Mouse (Mus musculus): Measurements from ENCODE around the gene Trim63.

The Trim63 gene

DNA sequence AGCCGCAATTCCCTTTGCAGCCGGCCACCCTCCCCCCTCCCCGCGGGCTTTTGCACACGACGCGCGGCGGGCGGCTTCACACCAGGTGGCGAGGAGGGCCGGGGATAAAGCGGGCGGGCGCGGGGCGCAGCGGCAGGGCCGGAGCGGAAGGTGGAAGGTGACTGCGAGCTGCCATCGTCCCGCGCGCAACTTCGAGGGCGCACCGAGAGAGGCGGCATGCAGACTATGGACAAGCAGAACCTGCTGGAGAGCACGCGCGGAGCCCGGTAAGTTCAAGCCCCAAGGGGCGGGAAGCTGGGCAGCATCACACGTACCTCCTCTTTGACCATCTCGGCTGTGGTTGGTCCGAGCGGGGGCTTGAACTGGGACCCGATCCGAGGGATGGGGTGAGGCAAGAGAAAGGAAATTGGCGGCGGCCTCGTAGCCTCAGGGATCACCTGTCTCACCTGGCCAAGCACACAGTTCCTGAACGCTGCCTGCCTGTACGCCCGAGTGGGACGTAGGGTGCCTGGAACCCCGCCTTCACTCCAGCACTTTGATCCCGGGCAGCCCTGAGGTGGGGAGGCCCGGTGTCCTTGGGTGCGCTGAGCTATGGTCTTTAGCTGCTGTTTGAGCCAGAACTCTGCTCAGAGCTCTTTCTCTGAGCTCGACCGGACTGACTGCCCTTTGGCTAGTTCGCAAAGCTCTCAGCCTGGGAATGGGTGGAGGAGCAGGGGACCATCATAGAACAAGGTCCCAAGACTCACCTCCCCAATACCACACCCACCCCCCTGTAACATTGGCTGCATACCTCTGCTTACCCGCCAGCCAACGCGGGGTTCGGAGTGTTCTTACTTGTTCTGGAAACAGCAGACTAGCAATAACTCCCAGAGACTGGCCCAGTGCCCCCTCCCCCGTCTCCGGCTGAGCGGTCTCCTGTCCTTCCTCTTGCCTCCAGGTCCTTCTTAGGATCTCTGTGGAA, 28.4 kb downstream of the Trim63 start, which contains the start of gene Slc30a2:
Gene Slc30a2 (plus strand): TSS at position 111 of the 961 bp plus-strand sequence.
- no peak for DNase-seq

DNA sequence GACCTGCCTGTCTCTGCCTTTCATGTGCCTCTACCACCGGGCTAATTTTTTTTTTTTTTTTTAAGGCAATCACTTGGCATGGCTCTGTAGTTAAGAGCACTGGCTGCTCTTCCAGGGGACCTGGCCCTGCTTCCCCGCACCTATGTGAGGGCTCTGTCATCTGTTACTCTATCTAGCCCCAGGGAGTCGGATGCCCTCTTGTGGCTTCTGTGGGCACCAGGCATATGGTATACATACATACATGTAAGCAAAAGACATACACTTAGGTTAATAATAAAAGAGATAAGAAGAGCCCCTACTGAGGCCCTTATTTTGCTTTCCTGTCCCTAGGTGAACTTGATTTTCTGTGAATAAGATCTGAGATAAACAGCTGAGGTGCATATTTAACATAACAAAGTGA, 29.7 kb downstream of the Trim63 start:
- DNase-seq = no peak

DNA sequence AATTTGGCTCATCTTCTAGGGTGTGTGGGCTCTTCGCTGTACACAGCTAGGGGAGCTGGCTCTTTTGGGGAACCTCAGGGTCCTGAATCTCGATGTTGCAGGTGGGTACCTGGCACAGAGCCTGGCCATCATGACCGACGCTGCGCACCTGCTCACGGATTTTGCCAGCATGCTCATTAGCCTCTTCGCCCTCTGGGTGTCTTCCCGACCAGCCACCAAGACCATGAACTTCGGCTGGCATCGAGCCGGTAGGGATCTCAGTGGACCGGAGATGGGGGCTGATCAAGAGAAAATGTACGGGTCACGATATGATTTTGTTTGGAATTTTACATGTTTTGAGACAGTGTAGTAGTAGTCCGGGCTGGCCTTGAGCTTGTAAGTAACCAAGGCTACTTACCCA, 30.9 kb downstream of the Trim63 start:
- DNase-seq = no peak

DNA sequence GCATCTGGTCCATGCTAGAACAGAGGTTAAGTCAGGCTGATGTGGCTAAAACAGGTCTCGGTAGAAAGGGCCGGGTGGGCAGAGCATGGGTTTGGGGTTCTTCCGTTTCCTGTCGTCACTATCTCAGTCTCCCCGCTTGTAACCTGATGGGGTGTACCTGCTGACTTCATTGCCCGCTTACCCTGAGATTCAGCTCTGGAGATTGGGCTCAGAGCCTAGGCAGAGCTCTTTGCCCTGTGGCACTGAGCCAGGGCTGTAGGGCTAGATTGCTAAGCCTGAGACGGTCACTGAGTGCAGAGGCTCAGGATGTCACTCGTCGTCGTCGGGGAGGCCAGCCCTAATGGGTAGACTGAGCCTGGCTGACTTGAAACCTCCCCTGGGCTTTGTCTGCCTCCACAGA, 33.2 kb downstream of the Trim63 start:
- peak; percentile 21 to 52 for DNase-seq

DNA sequence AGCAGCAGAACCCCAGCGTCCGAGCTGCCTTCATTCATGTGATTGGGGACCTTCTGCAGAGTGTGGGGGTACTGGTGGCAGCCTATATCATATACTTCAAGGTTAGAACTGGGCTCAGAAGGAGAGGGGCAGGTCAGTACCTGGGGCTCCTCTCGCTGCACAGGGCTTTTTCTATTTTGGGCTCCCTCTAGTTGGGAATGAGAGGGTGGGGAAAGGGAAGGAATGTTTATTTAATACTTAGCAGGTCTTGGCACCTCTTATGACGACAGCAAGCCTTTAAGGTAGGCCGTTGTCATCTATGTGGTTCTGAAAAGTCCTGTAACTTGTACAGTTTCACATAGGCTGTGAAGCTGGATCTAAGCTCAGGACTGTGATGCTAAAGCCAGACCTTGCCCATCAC, 33.6 kb downstream of the Trim63 start:
- no peak for DNase-seq

DNA sequence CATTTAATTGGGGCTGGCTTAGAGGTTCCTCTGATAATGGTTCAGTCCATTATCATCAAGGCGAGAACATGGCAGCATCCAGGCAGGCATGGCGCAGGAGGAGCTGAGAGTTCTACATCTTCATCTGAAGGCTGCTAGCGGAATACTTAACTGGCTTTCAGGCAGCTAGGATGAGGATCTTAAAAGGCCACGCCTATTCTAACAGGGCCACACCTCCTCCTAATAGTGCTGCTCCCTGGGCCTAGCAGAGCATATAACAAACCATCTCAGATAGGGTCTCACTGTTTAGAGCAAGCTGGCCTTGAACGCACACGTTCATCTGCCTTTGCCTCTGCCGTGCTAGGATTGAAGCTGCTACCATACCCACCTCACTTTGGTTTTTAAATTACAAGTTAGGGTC, 34.9 kb downstream of the Trim63 start:
- DNase-seq = no peak

DNA sequence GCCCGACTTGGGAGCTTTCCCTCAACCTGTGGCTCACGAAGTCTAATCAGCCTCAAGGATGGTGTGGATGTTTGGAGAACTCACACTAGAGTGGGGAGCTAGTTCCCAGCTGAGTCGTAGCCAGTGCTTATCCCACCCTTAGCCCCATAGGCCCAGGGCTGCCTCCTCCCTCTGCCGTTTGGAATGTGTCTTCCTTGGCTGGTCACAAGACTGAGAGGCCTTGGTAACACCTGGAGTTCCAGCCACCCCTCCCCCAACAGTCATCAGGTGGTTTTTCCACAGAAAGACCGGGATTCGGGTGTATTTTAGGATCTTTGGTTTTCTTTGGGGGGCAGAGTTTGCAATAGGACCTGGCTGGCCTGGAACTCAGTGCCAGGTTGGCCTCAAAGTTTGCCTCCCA, 35.7 kb downstream of the Trim63 start:
- DNase-seq = no peak

DNA sequence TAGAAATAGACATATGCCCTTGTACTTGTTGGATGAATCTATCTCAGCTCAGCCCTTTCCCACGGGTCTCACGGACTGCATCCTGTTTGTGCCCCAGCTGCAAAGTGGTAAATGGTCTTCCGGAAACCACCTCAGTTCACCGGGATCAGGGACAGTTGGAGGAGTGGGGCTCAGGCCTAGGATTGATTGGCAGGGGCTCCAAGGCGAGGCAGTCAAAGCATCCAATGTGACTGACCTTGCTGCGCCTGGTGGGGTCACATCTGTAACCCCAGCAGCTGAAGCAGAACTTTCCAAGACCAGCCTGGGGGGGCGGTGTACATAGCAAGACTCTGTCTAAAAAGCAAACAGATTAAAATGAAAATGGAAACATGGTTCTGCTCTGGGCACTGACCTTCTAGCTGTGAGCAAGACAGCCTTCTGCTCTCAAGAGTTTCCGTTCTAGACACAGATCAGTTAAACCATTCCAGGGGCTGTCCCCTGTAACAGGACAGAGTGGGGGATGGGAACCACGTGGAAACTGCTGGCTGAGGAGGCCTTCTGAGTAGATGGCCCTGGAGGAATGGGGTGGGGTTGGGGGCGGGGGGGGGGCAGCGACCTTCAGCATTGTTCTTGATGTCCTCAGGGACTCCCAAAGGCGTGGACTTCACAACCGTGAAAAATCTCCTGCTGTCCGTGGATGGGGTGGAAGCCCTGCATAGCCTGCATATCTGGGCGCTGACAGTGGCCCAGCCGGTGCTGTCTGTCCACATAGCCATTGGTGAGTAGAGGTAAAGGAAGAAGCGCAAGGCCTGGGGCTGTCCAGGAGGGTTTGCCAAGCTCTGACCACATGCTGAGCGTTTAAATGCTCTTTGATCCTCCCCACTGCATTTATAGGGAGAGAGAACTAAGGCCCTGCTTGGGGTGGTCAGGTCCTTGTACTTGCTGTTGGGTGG, 36.7 kb downstream of the Trim63 start:
- no peak for DNase-seq

DNA sequence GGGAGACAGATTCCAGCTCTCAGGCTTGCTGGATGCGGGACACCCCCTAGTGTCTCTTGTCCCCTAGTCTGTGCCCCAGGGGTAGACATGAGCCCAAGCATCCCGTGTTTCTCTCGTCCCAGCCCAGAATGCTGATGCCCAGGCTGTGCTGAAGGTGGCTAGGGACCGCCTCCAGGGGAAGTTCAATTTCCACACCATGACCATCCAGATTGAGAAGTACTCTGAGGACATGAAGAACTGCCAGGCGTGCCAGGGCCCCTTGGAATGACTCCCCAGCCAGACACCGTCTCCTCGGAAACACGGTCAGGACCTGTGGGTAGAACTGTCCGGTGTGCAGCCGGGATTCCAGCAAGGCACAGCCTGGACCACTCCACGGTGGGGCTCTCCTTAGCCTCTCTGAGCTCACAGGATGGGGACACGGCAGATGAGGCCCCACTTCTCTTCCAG, 37.4 kb downstream of the Trim63 start:
- no peak for DNase-seq

DNA sequence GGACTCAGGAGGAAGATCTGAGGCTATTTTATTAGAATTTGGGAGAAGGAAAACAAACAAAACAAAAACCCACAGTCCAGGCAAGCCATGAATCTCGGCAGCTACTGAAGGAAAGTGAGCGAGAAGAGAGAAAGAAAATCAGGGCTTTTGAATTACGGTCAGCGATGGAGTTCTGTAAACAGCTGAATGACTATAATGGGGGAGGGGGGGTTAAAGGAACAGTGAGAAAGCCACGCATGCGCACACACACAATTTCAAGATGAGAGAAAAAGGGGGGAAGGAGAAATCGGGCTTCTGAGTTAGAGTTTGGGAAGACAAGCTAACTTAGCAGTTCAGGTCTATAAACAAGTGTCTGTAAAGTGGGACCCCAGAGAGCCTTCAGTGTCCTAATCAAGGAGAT, 38.0 kb downstream of the Trim63 start:
- DNase-seq = no peak

DNA sequence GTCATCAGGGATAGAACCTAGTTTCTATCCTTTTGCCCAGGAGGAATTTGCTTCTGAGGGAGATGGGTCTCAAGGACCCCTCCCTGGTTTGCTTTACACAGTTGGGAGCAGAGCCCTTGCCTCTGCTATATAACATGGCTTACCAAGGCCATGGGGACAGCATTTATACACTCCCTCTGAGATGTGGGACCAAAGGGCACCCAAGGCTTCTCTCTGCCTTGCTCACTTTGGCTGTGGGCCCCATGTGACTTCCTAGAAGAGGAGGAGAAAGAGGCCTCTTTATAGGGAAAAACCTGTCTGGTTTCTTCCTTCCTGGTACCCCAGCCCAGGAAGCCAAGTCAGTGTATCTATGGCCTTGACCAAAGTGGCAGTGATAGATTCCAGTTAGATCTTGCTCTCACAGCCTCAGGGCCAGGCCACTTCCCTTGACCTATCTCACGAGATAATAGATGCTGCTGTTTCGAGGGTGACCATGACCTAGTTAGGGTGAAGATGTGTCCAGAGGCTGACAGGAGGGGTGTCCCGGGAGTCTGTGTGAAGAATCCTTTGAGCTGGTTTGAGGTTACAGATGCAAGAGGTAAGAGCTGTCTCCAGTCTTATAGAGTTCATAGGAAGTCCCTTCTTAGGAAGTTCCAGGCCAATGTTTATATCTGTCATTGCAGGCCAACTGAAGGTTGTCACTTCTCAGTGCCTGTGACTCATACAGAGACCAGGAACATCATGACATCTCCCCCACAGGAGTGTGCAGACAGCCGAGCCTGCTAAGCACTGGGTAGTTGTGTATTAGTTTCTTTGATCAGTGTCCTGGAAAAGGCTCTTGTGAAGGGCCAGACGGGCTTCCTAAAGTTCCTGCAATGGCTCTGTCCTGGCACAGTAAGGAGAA, 38.8 kb downstream of the Trim63 start:
- no peak for DNase-seq

DNA sequence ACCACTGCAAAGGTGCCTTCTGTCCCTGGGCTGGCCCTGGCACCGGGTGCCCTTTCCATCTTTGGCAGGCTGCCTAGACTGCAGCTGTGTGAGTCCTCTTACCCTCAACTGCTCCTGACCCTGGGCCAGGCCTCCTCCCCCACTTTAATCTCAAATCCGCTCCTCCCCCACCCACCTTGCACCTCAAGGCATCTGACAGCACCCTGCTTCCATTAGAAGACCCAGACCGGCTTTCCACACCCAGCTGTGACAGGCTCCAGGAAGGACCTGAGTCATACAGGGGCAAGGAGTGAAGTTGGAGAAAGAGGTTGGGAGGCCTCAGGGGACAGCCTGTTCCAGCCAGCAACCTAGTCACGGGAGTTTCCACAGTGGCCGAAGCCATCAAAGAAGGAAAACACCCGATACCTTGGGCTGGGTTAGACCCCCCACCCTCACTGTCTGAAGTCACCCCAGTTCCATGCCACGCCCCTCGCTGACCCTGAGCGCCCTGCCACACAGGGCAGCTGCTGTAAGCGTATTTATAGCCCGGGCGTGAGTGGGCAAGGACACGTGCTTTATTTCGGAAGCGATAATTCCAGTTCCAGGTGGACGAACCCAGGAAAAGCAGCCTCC, 41.0 kb downstream of the Trim63 start:
- DNase-seq = peak; percentile 60 to 75

DNA sequence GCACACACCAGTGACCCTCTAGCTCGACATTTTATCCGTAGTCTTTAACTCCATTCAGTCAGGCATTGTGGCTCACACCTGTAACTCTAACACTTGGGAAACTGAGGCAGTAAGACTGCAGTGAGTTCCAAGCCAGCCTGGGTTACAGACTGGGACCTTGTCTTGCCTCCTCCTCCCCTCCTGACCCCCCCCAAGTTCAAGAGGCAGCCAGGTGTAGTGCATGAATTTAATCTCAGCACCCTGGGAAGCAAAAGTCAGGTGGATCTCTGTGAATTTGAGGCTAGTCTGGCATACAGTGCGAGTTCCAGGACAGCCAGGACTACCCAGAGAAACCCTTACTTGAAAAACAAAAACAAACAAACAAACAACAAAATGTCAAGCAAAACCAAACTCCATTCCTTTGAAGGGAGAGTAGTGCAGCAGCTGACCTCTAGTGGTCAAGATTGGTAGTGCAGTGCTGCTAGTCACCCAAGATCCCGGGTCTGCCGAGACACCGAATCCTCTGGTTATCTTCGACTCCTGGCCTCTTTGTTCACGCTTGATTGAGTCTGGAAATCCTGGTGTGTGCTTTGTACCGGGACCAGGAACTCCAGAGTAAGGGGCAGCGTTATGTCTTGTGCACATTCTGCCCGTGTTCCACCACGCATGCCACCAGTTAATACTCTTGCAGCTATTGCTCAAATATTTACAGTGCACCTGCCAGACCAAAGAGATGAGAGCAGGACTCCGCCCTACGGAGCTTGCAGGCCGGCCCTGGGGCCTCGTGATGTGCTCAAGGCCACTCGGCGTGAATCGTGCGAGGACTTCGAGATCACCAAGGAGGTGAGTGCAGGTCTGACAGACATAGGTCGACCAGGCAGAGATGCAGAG, 41.9 kb downstream of the Trim63 start:
- DNase-seq = peak; percentile 75 to 80

DNA sequence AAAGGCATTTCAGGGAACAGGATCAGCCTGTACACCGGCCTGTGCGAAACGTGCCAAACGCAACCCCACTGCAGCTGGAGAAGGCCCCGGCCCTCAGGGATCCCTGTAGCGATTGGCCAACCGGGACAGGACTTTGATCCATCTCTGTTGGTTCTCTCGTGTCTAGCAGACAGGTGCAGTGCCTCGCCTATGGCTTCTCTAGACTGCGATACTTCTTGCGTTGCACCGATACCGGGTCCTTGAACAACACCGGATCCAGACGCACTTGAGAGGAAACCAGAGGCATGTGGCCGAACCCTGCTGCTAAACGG, 42.5 kb downstream of the Trim63 start:
- no peak for DNase-seq

DNA sequence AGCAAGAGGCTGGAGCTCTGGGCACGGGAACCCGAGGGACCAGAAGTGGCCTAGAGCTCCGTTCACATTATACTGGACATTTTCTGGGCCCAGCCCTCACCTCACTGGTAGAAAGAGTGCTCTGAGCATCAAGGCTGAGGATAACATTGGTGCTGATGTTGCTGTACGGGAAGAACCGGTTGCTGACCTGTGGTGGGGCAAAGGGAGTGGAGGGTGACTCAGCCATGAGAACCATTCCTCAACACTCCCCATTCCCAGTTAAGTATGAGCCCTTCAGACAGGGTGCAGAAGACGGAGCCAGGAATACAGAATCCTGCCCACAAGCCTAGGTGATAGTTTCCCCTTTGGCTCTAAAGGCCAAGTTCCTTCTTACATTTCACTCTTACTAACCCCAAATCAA, 44.7 kb downstream of the Trim63 start:
- DNase-seq = no peak

DNA sequence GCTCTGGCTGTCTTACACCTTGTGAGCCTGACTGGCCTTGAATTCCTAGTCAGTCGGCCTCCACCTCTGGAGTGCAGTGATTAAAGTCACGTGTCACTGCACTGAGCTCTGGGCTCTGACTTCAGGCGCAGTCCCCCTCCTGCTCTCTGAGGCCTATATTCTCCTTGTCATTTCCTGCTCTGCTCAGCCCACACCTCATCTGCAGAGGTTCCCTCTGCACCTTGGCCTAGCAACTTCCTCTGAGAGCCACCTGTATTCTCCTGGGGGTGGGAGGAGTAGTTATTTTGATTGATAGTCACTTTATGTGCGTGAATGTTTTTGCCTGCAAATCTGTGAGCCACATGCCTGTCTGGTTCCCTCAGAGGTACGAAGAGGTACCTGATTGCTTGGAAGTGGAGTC, 46.3 kb downstream of the Trim63 start:
- DNase-seq = no peak

DNA sequence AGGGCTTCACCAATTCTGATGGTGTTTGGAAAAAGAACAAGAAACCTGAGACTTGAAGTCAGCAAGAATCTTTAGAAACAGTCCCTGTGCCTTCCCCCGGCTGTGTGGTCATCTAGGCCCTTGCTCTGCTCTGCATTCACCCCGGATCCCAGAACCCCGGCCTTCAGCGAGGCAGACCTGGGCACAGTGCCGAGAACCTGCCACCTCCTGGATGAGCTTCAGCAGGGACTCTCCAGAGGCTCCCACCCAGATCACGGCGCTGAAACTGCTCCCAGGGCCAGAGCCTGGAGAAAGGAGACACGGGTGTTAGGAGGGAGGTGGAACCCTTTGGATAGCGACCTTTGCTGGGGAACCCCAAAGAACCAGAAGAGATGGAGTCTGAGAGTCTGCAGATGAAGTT, 47.2 kb downstream of the Trim63 start:
- no peak for DNase-seq

DNA sequence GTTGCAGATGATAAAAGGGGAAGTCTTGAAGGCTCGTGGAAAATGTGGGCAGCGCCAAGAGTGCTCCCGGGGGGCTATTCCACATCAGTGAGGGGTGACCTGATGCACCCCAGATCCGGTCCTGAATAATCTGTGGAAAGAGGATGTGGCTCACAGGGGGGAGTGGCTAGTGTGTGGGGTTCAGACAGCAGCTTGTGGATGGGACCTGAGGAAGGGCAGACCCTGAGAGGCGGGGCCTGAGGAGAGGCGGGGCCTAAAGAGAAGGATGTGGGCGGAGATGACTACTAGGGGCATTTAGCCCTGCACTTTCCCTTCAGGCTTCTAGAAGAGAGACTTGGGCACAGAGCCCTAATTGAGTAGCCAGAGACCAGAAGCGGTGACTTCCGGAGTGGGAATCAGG, 47.7 kb downstream of the Trim63 start:
- DNase-seq = peak; percentile 48 to 57

DNA sequence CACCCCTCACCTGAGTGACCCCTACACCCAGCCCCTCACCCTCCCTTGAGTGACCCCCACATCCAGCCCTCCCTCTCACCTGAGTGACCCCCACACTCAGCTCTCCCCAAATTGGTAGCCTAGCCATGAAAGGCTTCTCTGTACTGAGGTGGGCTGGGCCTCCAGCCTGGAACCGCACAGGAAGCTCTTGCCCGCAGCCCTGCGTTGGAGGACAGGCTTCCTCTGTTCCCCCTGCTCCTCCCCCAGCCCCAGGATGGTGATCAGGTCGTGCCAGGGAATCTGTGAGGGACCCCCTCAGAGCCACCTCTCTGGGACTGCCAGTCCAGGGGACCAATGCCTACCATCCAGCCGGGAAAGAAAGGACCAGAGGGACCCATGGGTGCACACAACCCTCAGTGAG, 50.4 kb downstream of the Trim63 start:
- DNase-seq = no peak

DNA sequence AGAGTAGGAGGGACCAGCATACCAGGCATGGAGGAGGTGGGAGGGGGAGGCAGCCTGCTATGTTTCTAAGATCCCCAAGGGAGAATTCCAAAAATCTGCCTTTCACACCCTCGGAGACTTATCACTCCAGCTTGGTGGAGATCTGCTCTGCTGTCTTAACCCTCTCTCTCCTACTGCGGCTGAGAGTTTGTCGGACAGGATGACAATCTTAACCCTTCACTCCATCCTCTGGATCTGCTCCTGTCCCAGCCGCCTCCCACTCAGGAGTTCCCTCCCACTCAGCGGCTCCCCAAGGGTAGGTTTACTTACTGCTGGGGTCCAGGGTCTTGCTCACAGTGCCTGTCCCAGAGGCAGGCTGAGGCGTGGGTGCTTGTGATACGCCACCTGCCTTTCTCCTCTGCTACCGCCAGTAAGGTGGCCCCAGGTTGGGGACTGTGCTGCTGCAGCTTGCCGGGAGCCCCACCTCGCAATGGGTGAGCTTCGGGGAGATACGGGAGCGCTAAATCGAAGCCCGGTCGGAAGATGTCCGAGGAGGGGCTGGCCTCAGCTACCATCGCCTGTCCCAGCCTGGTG, 55.8 kb downstream of the Trim63 start:
- no peak for DNase-seq

DNA sequence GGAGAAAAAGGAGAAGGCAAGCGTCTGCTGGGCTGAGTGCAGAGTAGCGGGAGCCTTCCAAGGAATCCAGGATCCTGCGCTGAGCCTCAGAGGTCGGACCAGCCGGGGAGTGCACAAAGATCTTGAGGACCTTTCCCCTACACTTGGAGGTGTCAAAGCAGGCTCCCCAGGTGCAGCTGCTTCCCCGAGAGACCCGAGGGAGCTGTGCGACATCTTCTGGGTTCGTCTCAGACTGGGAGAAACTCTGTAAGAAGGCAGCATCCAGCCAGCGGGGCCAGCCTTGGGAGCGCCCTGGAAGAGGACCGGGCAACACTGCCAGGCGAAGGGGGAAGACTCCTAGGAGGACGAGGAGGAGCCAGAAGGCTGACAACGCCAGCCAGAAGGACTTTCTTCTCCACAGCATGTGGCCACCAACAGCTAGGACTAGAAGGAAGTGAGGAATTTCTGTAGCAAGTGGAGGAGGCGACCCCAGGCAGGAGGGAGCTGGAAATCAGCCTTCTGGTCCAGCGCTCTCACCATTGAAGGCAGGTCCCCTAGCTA, 56.5 kb downstream of the Trim63 start:
- no peak for DNase-seq

All from lung, postnatal 4 days (tissue).